ENCODE assay signal across 8 mouse cellular contexts in genomic region chr15:86167787-86168504, GRCm38 (mm10). TPM values are rescaled to one million over a fixed set of nuclear protein-coding genes. Genes with fewer than 3 reads are reported as not detected.
DNase-seq lines count a peak whose midpoint lies in the region; ATAC-seq and TF ChIP-seq lines count a peak whose summit lies in the region.

No protein-coding gene starts in this region.

- H3K9ac ChIP-seq in hindbrain, embryonic 11.5 days (ENCODE audit: low read depth, low read length): no peak overlapping the region

- TF ChIP-seq POLR2A in testis, adult 2 months (IDR thresholded peaks at IDR 0.05; ENCODE audit: control insufficient read depth, low read depth, low read length): no peak

- H3K27me3 ChIP-seq in hindbrain, embryonic 10.5 days (ENCODE audit: insufficient read depth, poor library complexity, severe bottlenecking): no peaks in the 10 kb centered on the region
- no peaks in the 10 kb centered on the region for H3K27me3 ChIP-seq in hindbrain, embryonic 11.5 days (ENCODE audit: control insufficient read depth, insufficient read depth, low read length)
- H3K27me3 ChIP-seq in testis, adult 2 months (ENCODE audit: control insufficient read depth, insufficient read depth, low read length): no peaks in the 10 kb centered on the region

- TF ChIP-seq CTCF in testis, adult 2 months (IDR thresholded peaks at IDR 0.05; ENCODE audit: control insufficient read depth, insufficient read depth, insufficient replicate concordance, low read depth, low read length): no peak

- 0 out of 2 replicates have a peak, but pooled peaks cover 12% of the 10 kb centered on the region for H3K36me3 ChIP-seq in hindbrain, embryonic 10.5 days
- H3K36me3 ChIP-seq in hindbrain, embryonic 11.5 days (ENCODE audit: control insufficient read depth, insufficient read depth, low read length): 0 out of 2 replicates have a peak, but pooled peaks cover 2% of the 10 kb centered on the region
- H3K36me3 ChIP-seq in testis, adult 2 months (ENCODE audit: control insufficient read depth, insufficient read depth, low read length): peaks cover 2% of the 10 kb centered on the region; the same call in 1 of the 2 replicates

- no peaks in the 10 kb centered on the region for H3K9me3 ChIP-seq in hindbrain, embryonic 10.5 days
- H3K9me3 ChIP-seq in hindbrain, embryonic 11.5 days (ENCODE audit: control insufficient read depth, low read length): no peaks in the 10 kb centered on the region

- H3K27ac ChIP-seq in hindbrain, embryonic 10.5 days: peak overlapping the region; percentile 73
- no peak overlapping the region for H3K27ac ChIP-seq in hindbrain, embryonic 11.5 days (ENCODE audit: low read depth, low read length)
- peak overlapping the region; percentile 55 for H3K27ac ChIP-seq in testis, adult 2 months (ENCODE audit: control insufficient read depth, insufficient read depth, low read depth, low read length)

- ATAC-seq in hindbrain, embryonic 11.5 days (ENCODE audit: low FRiP score): no peak
- ATAC-seq in megakaryocyte, adult 5-6 weeks (ENCODE audit: poor library complexity, severe bottlenecking): peak; percentile 30; the same call in 1 of the 2 replicates
- no peak for ATAC-seq in monocyte, adult 5-6 weeks (replicated peaks; ENCODE audit: insufficient number of reproducible peaks, low FRiP score, low TSS enrichment, poor library complexity, severe bottlenecking)

- WGBS in hindbrain, embryonic 10.5 days: 84% methylated on average over 10 of the region's 10 CpGs
- WGBS in hindbrain, embryonic 11.5 days: 81% methylated on average over 10 of the region's 10 CpGs

- no peak for DNase-seq in hindbrain, embryonic 10.5 days (ENCODE audit: low spot score)
- no peak for DNase-seq in hindbrain, embryonic 11.5 days (ENCODE audit: low spot score)
- no peak for DNase-seq in testis, postnatal 14 days (ENCODE audit: low spot score)
- DNase-seq in embryo, embryonic 11 days: no peak
- no peak for DNase-seq in right cerebral cortex, postnatal 10 days (ENCODE audit: low spot score in 2 of 2)

- H3K4me2 ChIP-seq in hindbrain, embryonic 11.5 days (replicated peaks; ENCODE audit: low read depth, low read length): no peak overlapping the region

- H3K4me3 ChIP-seq in hindbrain, embryonic 10.5 days: no peak overlapping the region
- no peak overlapping the region for H3K4me3 ChIP-seq in hindbrain, embryonic 11.5 days (ENCODE audit: low read depth, low read length)
- no peak overlapping the region for H3K4me3 ChIP-seq in testis, adult 2 months (ENCODE audit: control insufficient read depth, low read depth, low read length)

- peaks cover 48% of the 10 kb centered on the region for H3K4me1 ChIP-seq in hindbrain, embryonic 10.5 days (replicated peaks)
- H3K4me1 ChIP-seq in hindbrain, embryonic 11.5 days (replicated peaks; ENCODE audit: control insufficient read depth, insufficient read depth, low read length): peaks cover 4% of the 10 kb centered on the region; the same call in 1 of the 2 replicates
- H3K4me1 ChIP-seq in testis, adult 2 months (ENCODE audit: control insufficient read depth, insufficient read depth, low read length): peaks cover 15% of the 10 kb centered on the region

RNA-seq across cellular contexts. Expression of gene Cerk, which starts 18.0 kb away (rescaled TPM):
- polyA plus RNA-seq in hindbrain, embryonic 10.5 days (2016; fragmentation: Nextera tagmentation; extraction: Ambion mirVana): 12.8 and 15.9 TPM in 2 replicates
- 16.9 and 18.4 TPM in 2 replicates for polyA plus RNA-seq in hindbrain, embryonic 11.5 days (2014; fragmentation: Nextera tagmentation; extraction: Ambion mirVana)
- 61.5 and 61.7 TPM in 2 replicates for polyA plus RNA-seq in testis, adult 2 months (2012; rRNA removed)
- 22.7 and 24.4 TPM in 2 replicates for total RNA-seq in megakaryocyte, adult 5-6 weeks (2015)
- 35.4 and 41.2 TPM in 2 replicates for total RNA-seq in megakaryocyte, adult 5-6 weeks (2017)
- total RNA-seq in monocyte, adult 5-6 weeks (2017): 37.3 to 42.5 TPM (median 38.1 TPM) in 3 replicates

RNA-seq across cellular contexts. Expression of gene Tbc1d22a, which starts 46.3 kb away (rescaled TPM):
- 13.4 and 13.5 TPM in 2 replicates for polyA plus RNA-seq in hindbrain, embryonic 10.5 days (2016; fragmentation: Nextera tagmentation; extraction: Ambion mirVana)
- 7.3 and 8.3 TPM in 2 replicates for polyA plus RNA-seq in hindbrain, embryonic 11.5 days (2014; fragmentation: Nextera tagmentation; extraction: Ambion mirVana)
- 19.5 and 23.0 TPM in 2 replicates for polyA plus RNA-seq in testis, adult 2 months (2012; rRNA removed)
- 12.9 and 13.3 TPM in 2 replicates for total RNA-seq in megakaryocyte, adult 5-6 weeks (2015)
- 19.0 and 24.1 TPM in 2 replicates for total RNA-seq in megakaryocyte, adult 5-6 weeks (2017)
- total RNA-seq in monocyte, adult 5-6 weeks (2017): 24.4 to 47.7 TPM (median 28.3 TPM) in 3 replicates
